Mouse (Mus musculus): ENCODE measurements around the gene Krtap1-4. TPM values are rescaled to one million over a fixed set of nuclear protein-coding genes. Genes with fewer than 3 reads are reported as not detected.

The Krtap1-4 gene
- polyA plus RNA-seq, 1 experiment from 2014 or later = not detected

GRCm38 (mm10) chr11:99557976-99558745 lies 25.3 kb downstream of the Krtap1-4 start:
- Histone ChIP-seq H3K9ac (ENCODE audit: low read depth, low read length) (no peak overlapping the region), H3K36me3 (ENCODE audit: insufficient read depth, low read length) (no peaks in the 10 kb centered on the region), H3K4me3 (replicated peaks; ENCODE audit: low read depth, low read length) (no peak overlapping the region), H3K4me2 (ENCODE audit: low read length) (no peak overlapping the region), H3K27me3 (ENCODE audit: insufficient read depth, low read length) (no peaks in the 10 kb centered on the region), H3K27ac (no peak overlapping the region), H3K4me1 (replicated peaks; ENCODE audit: insufficient read depth, low read length) (no peaks in the 10 kb centered on the region), H3K9me3 (replicated peaks; ENCODE audit: low read length) (no peaks in the 10 kb centered on the region)
- DNase-seq (ENCODE audit: low spot score) = no peak
- ATAC-seq (replicated peaks; ENCODE audit: low FRiP score, low read depth) = no peak
- WGBS = 46% methylated on average over 3 of the region's 3 CpGs
- TF ChIP-seq CTCF (IDR thresholded peaks at IDR 0.05; ENCODE audit: low read depth) = no peak

GRCm38 (mm10) chr11:99556753-99557152 lies 26.7 kb downstream of the Krtap1-4 start, which contains the start of gene Krtap3-2:
Krtap3-2 (minus strand) TSS chr11:99556853.
- no peaks in the 10 kb centered on the region for H3K9me3 ChIP-seq (replicated peaks; ENCODE audit: low read length)
- ATAC-seq (replicated peaks; ENCODE audit: low FRiP score, low read depth) = no peak
- no peaks in the 10 kb centered on the region for H3K36me3 ChIP-seq (ENCODE audit: insufficient read depth, low read length)
- no peaks in the 10 kb centered on the region for H3K27me3 ChIP-seq (ENCODE audit: insufficient read depth, low read length)
- no peaks in the 10 kb centered on the region for H3K4me1 ChIP-seq (replicated peaks; ENCODE audit: insufficient read depth, low read length)
- TF ChIP-seq CTCF (IDR thresholded peaks at IDR 0.05; ENCODE audit: low read depth) = no peak
- H3K4me2 ChIP-seq (ENCODE audit: low read length) = no peak within 1 kb of the TSS
- H3K27ac ChIP-seq = no peak within 1 kb of the TSS
- 100% methylated on average over 1 of the region's 2 CpGs for WGBS
- no peak within 1 kb of the TSS for H3K4me3 ChIP-seq (replicated peaks; ENCODE audit: low read depth, low read length)
- no peak within 1 kb of the TSS for H3K9ac ChIP-seq (ENCODE audit: low read depth, low read length)
- no peak for DNase-seq (ENCODE audit: low spot score)

- TF ChIP-seq CTCF (IDR thresholded peaks at IDR 0.05; ENCODE audit: low read depth) = no peak
- H3K4me1 ChIP-seq (replicated peaks; ENCODE audit: insufficient read depth, low read length) = no peaks in the 10 kb centered on the region
- H3K27ac ChIP-seq = no peak overlapping the region
- DNase-seq (ENCODE audit: low spot score) = no peak
- no peaks in the 10 kb centered on the region for H3K9me3 ChIP-seq (replicated peaks; ENCODE audit: low read length)
- no peak overlapping the region for H3K4me2 ChIP-seq (ENCODE audit: low read length)
- WGBS = 79% methylated on average over 2 of the region's 2 CpGs
- H3K36me3 ChIP-seq (ENCODE audit: insufficient read depth, low read length) = no peaks in the 10 kb centered on the region
- no peaks in the 10 kb centered on the region for H3K27me3 ChIP-seq (ENCODE audit: insufficient read depth, low read length)
- ATAC-seq (replicated peaks; ENCODE audit: low FRiP score, low read depth) = no peak
- H3K4me3 ChIP-seq (replicated peaks; ENCODE audit: low read depth, low read length) = no peak overlapping the region
- H3K9ac ChIP-seq (ENCODE audit: low read depth, low read length) = no peak overlapping the region
Observed at GRCm38 (mm10) chr11:99556195-99556594, 27.3 kb downstream of the Krtap1-4 start.

- Histone ChIP-seq H3K4me2 (ENCODE audit: low read length) (no peak within 1 kb of the TSS), H3K4me1 (replicated peaks; ENCODE audit: insufficient read depth, low read length) (no peaks in the 10 kb centered on the region), H3K36me3 (ENCODE audit: insufficient read depth, low read length) (no peaks in the 10 kb centered on the region), H3K9me3 (replicated peaks; ENCODE audit: low read length) (no peaks in the 10 kb centered on the region), H3K27ac (no peak within 1 kb of the TSS), H3K9ac (ENCODE audit: low read depth, low read length) (no peak within 1 kb of the TSS), H3K27me3 (ENCODE audit: insufficient read depth, low read length) (no peaks in the 10 kb centered on the region), H3K4me3 (replicated peaks; ENCODE audit: low read depth, low read length) (no peak within 1 kb of the TSS)
- ATAC-seq (replicated peaks; ENCODE audit: low FRiP score, low read depth) (no peak), DNase-seq (ENCODE audit: low spot score) (no peak)
- no peak for TF ChIP-seq CTCF (IDR thresholded peaks at IDR 0.05; ENCODE audit: low read depth)
- 46% methylated on average over 4 of the region's 4 CpGs for WGBS
Observed at GRCm38 (mm10) chr11:99550765-99551164, 32.7 kb downstream of the Krtap1-4 start, which contains the start of gene Krtap3-3. Krtap3-3 (minus strand) TSS chr11:99550865.

- Histone ChIP-seq H3K27me3 (ENCODE audit: insufficient read depth, low read length) (no peaks in the 10 kb centered on the region), H3K36me3 (ENCODE audit: insufficient read depth, low read length) (no peaks in the 10 kb centered on the region), H3K27ac (no peak overlapping the region), H3K4me2 (ENCODE audit: low read length) (no peak overlapping the region), H3K9ac (ENCODE audit: low read depth, low read length) (no peak overlapping the region), H3K4me1 (replicated peaks; ENCODE audit: insufficient read depth, low read length) (no peaks in the 10 kb centered on the region), H3K4me3 (replicated peaks; ENCODE audit: low read depth, low read length) (no peak overlapping the region), H3K9me3 (replicated peaks; ENCODE audit: low read length) (no peaks in the 10 kb centered on the region)
- DNase-seq (ENCODE audit: low spot score) (no peak), ATAC-seq (replicated peaks; ENCODE audit: low FRiP score, low read depth) (no peak)
- 0 out of 2 replicates have a peak, but pooled peaks have one; percentile 7 for TF ChIP-seq CTCF (IDR thresholded peaks at IDR 0.05; ENCODE audit: low read depth)
Observed at GRCm38 (mm10) chr11:99547892-99548291, 35.6 kb downstream of the Krtap1-4 start.

- Histone ChIP-seq H3K27ac (no peak overlapping the region), H3K4me3 (replicated peaks; ENCODE audit: low read depth, low read length) (no peak overlapping the region), H3K4me2 (ENCODE audit: low read length) (no peak overlapping the region), H3K9me3 (replicated peaks; ENCODE audit: low read length) (no peaks in the 10 kb centered on the region), H3K9ac (ENCODE audit: low read depth, low read length) (no peak overlapping the region), H3K4me1 (replicated peaks; ENCODE audit: insufficient read depth, low read length) (no peaks in the 10 kb centered on the region), H3K36me3 (ENCODE audit: insufficient read depth, low read length) (no peaks in the 10 kb centered on the region), H3K27me3 (ENCODE audit: insufficient read depth, low read length) (no peaks in the 10 kb centered on the region)
- ATAC-seq (replicated peaks; ENCODE audit: low FRiP score, low read depth) (no peak), DNase-seq (ENCODE audit: low spot score) (peak; percentile 40)
- no peak for TF ChIP-seq CTCF (IDR thresholded peaks at IDR 0.05; ENCODE audit: low read depth)
- WGBS = 26% methylated on average over 9 of the region's 9 CpGs
Observed at GRCm38 (mm10) chr11:99539721-99540120, 43.7 kb downstream of the Krtap1-4 start.

Other genes starting within 250 kb of the Krtap1-4 start
- not detected in 2 replicates for gene Krt26, start 245.7 kb downstream of the Krtap1-4 start, polyA plus RNA-seq (2015; fragmentation: Nextera tagmentation; extraction: Ambion mirVana)
- gene Krt27, start 232.6 kb downstream of the Krtap1-4 start, polyA plus RNA-seq (2015; fragmentation: Nextera tagmentation; extraction: Ambion mirVana) = not detected in 2 replicates
- 0.32 TPM in 1 of 2 replicates, not detected in the other for gene Krt28, start 208.8 kb downstream of the Krtap1-4 start, polyA plus RNA-seq (2015; fragmentation: Nextera tagmentation; extraction: Ambion mirVana)
- 35.5 and 42.6 TPM in 2 replicates for gene Krt10, start 194.3 kb downstream of the Krtap1-4 start, polyA plus RNA-seq (2015; fragmentation: Nextera tagmentation; extraction: Ambion mirVana)
- not detected in 2 replicates for gene Krt12, start 161.4 kb downstream of the Krtap1-4 start, polyA plus RNA-seq (2015; fragmentation: Nextera tagmentation; extraction: Ambion mirVana)
- gene Krt20, start 145.5 kb downstream of the Krtap1-4 start, polyA plus RNA-seq (2015; fragmentation: Nextera tagmentation; extraction: Ambion mirVana) = 3.6 and 5.0 TPM in 2 replicates
- 30.6 and 31.8 TPM in 2 replicates for gene Krt23, start 90.5 kb downstream of the Krtap1-4 start, polyA plus RNA-seq (2015; fragmentation: Nextera tagmentation; extraction: Ambion mirVana)
- gene Krt39, start 62.3 kb downstream of the Krtap1-4 start, polyA plus RNA-seq (2015; fragmentation: Nextera tagmentation; extraction: Ambion mirVana) = 0.45 and 0.46 TPM in 2 replicates
- gene Krt40, start 40.5 kb downstream of the Krtap1-4 start, polyA plus RNA-seq (2015; fragmentation: Nextera tagmentation; extraction: Ambion mirVana) = not detected in 2 replicates
- not detected in 2 replicates for gene Krtap3-3, start 32.8 kb downstream of the Krtap1-4 start, polyA plus RNA-seq (2015; fragmentation: Nextera tagmentation; extraction: Ambion mirVana)
- not detected in 2 replicates for gene Krtap3-2, start 26.8 kb downstream of the Krtap1-4 start, polyA plus RNA-seq (2015; fragmentation: Nextera tagmentation; extraction: Ambion mirVana)
- not detected in 2 replicates for gene Gm11939, start 24.2 kb downstream of the Krtap1-4 start, polyA plus RNA-seq (2015; fragmentation: Nextera tagmentation; extraction: Ambion mirVana)
- not detected in 2 replicates for gene Krtap3-1, start 17.0 kb downstream of the Krtap1-4 start, polyA plus RNA-seq (2015; fragmentation: Nextera tagmentation; extraction: Ambion mirVana)
- gene Krtap1-5, start 2.6 kb downstream of the Krtap1-4 start, polyA plus RNA-seq (2015; fragmentation: Nextera tagmentation; extraction: Ambion mirVana) = not detected in 2 replicates
- gene Krtap1-3, start 7.7 kb upstream of the Krtap1-4 start, polyA plus RNA-seq (2015; fragmentation: Nextera tagmentation; extraction: Ambion mirVana) = not detected in 2 replicates
- not detected in 2 replicates for gene Krtap9-3, start 14.5 kb upstream of the Krtap1-4 start, polyA plus RNA-seq (2015; fragmentation: Nextera tagmentation; extraction: Ambion mirVana)
- not detected in 2 replicates for gene Gm11938, start 19.7 kb upstream of the Krtap1-4 start, polyA plus RNA-seq (2015; fragmentation: Nextera tagmentation; extraction: Ambion mirVana)
- gene Gm11937, start 26.5 kb upstream of the Krtap1-4 start, polyA plus RNA-seq (2015; fragmentation: Nextera tagmentation; extraction: Ambion mirVana) = not detected in 2 replicates
- gene Krtap2-4, start 31.2 kb upstream of the Krtap1-4 start, polyA plus RNA-seq (2015; fragmentation: Nextera tagmentation; extraction: Ambion mirVana) = not detected in 2 replicates
- not detected in 2 replicates for gene Gm11562, start 36.8 kb upstream of the Krtap1-4 start, polyA plus RNA-seq (2015; fragmentation: Nextera tagmentation; extraction: Ambion mirVana)
- not detected in 2 replicates for gene Krtap4-1, start 44.6 kb upstream of the Krtap1-4 start, polyA plus RNA-seq (2015; fragmentation: Nextera tagmentation; extraction: Ambion mirVana)
- not detected in 2 replicates for gene Krtap4-2, start 51.4 kb upstream of the Krtap1-4 start, polyA plus RNA-seq (2015; fragmentation: Nextera tagmentation; extraction: Ambion mirVana)
- gene Krtap4-7, start 60.4 kb upstream of the Krtap1-4 start, polyA plus RNA-seq (2015; fragmentation: Nextera tagmentation; extraction: Ambion mirVana) = not detected in 2 replicates
- gene Gm11555, start 66.6 kb upstream of the Krtap1-4 start, polyA plus RNA-seq (2015; fragmentation: Nextera tagmentation; extraction: Ambion mirVana) = not detected in 2 replicates
- gene Gm11563, start 75.3 kb upstream of the Krtap1-4 start, polyA plus RNA-seq (2015; fragmentation: Nextera tagmentation; extraction: Ambion mirVana) = not detected in 2 replicates
- gene Krtap4-6, start 82.3 kb upstream of the Krtap1-4 start, polyA plus RNA-seq (2015; fragmentation: Nextera tagmentation; extraction: Ambion mirVana) = not detected in 2 replicates
- not detected in 2 replicates for gene Gm14190, start 107.1 kb upstream of the Krtap1-4 start, polyA plus RNA-seq (2015; fragmentation: Nextera tagmentation; extraction: Ambion mirVana)
- not detected in 2 replicates for gene Gm14180, start 150.6 kb upstream of the Krtap1-4 start, polyA plus RNA-seq (2015; fragmentation: Nextera tagmentation; extraction: Ambion mirVana)
- gene Gm11595, start 189.3 kb upstream of the Krtap1-4 start, polyA plus RNA-seq (2015; fragmentation: Nextera tagmentation; extraction: Ambion mirVana) = not detected in 2 replicates
- gene Krtap4-8, start 197.1 kb upstream of the Krtap1-4 start, polyA plus RNA-seq (2015; fragmentation: Nextera tagmentation; extraction: Ambion mirVana) = not detected in 2 replicates
- not detected in 2 replicates for gene Krtap4-9, start 201.5 kb upstream of the Krtap1-4 start, polyA plus RNA-seq (2015; fragmentation: Nextera tagmentation; extraction: Ambion mirVana)
- gene Gm11596, start 209.8 kb upstream of the Krtap1-4 start, polyA plus RNA-seq (2015; fragmentation: Nextera tagmentation; extraction: Ambion mirVana) = not detected in 2 replicates
- not detected in 2 replicates for gene Gm11569, start 215.3 kb upstream of the Krtap1-4 start, polyA plus RNA-seq (2015; fragmentation: Nextera tagmentation; extraction: Ambion mirVana)
- gene Gm11554, start 220.8 kb upstream of the Krtap1-4 start, polyA plus RNA-seq (2015; fragmentation: Nextera tagmentation; extraction: Ambion mirVana) = not detected in 2 replicates
- not detected in 2 replicates for gene Krtap4-13, start 226.2 kb upstream of the Krtap1-4 start, polyA plus RNA-seq (2015; fragmentation: Nextera tagmentation; extraction: Ambion mirVana)
- gene Gm11564, start 232.0 kb upstream of the Krtap1-4 start, polyA plus RNA-seq (2015; fragmentation: Nextera tagmentation; extraction: Ambion mirVana) = not detected in 2 replicates

All from kidney, postnatal 0 days (tissue).